Mouse (Mus musculus) left cerebral cortex, postnatal 14 days (tissue): ENCODE results near the gene Peak1. TPM values are rescaled to one million over a fixed set of nuclear protein-coding genes. Genes with fewer than 3 reads are reported as not detected.

Source experiments
- DNase-seq, 2 experiments: peaks; one replicate each; pipeline ENCODE4 v3.0.0; 2021 to 2022; ENCODE audit warnings: low spot score in 2 of 2, mixed read lengths in 1 of 2
- intact Hi-C: fragments of 180-260 bp; cut with DNase I; formaldehyde crosslinking; loops from one replicate; pipeline ENCODE4 v1.15.1; 2025
- total RNA-seq, 2 experiments: library from RNA; stranded (reverse); gene quantifications; 2 replicates each; pipeline ENCODE4 v1.2.3; 2021

Peak1 gene
- total RNA-seq, 2 experiments from 2014 or later: 24.0 to 24.8 TPM

DNA sequence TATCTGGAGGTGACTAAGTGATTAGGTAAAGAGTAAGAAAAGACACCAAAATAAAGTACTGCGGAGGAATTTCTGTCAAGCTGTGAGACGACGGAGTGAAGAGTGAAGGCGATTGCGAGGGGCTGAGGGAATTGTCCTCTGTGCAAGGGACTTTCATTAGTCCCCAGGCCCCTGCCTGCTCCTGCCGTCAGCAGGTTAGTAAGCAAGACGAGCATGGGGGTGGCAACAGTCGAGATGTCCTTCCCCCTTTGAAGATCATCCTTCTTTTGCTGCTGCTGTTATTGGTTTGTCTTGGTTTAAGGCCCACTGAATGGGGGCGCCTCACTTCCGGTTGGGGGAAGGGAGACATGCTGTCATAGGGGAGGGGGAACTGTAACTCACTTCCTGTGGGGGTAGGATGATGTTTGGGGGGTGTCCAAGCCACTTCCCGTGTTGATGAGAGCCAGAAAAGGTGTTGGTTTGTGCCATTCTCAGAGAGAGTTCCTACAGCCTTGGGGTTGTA is 922 bp upstream of the Peak1 start:
- intact Hi-C loops: loop anchor here (2.0 to 5.0 kb wide), 3 partner anchors 88 to 206 kb away; no protein-coding TSS in a partner anchor
- peak; percentile 80 to 92 for DNase-seq

GRCm38 (mm10) chr9:56417415-56417947 is 386 bp downstream of the Peak1 start:
- peak; percentile 75 to 79 for DNase-seq

GRCm38 (mm10) chr9:56415935-56416607 is 1.8 kb downstream of the Peak1 start:
- intact Hi-C loops: loop anchor here (2.0 to 5.0 kb wide), 3 partner anchors 137 to 204 kb away; no protein-coding TSS in a partner anchor
- DNase-seq: no peak

More at GRCm38 (mm10) chr9:56417415-56417947, 386 bp downstream of the Peak1 start:
- intact Hi-C loops: loop anchor here (2.0 to 5.0 kb wide), 3 partner anchors 135 to 205 kb away; no protein-coding TSS in a partner anchor

DNA sequence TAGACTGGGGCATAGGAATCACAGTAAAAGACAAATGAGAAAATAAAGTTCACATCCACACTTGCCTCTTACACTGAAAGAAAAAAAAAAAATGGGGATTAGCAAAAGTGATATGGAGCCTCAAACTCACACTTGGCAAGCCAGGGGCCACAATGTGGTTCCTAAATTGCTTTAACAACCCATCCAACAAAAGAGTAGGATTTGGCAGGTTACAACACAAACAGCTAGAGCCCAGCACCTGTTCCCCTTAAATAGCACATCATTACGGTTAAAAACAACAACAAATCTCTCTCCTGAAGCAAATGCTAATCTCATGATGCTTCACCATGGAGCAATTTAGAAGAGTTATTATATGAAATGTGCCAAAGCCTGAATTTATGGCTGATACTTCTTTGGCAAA is 2.5 kb downstream of the Peak1 start:
- intact Hi-C loops: loop anchor here (5.0 kb wide), 2 partner anchors 148 to 203 kb away; no protein-coding TSS in a partner anchor
- DNase-seq: no peak

- intact Hi-C loops: no loop called here
- DNase-seq: no peak
These were observed 3.5 kb downstream of the Peak1 start for GRCm38 (mm10) chr9:56414322-56414721.

GRCm38 (mm10) chr9:56412716-56413115 is 5.2 kb downstream of the Peak1 start:
- DNase-seq: no peak
- intact Hi-C loops: no loop called here

DNA sequence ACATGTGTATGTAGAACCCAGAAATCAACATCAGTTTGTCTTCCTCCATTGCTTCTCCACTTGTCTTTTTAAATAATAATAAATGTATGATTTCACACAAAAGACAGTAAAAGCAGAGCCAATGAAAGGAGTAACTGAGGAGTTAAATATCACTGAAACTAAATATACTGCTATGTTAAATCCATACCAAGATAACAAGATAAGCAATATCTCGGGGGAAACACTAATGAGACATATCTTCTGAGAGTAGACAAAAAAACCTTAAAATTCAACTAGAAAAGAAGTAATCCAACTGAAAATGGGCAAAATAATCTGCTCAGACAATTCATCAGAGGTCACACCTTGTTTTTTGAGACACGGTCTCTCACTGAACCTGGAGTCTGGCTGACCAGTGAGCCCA is 7.9 kb downstream of the Peak1 start:
- intact Hi-C loops: no loop called here
- no peak for DNase-seq

GRCm38 (mm10) chr9:56404619-56405018 is 13.2 kb downstream of the Peak1 start:
- no peak for DNase-seq
- intact Hi-C loops: no loop called here

DNA sequence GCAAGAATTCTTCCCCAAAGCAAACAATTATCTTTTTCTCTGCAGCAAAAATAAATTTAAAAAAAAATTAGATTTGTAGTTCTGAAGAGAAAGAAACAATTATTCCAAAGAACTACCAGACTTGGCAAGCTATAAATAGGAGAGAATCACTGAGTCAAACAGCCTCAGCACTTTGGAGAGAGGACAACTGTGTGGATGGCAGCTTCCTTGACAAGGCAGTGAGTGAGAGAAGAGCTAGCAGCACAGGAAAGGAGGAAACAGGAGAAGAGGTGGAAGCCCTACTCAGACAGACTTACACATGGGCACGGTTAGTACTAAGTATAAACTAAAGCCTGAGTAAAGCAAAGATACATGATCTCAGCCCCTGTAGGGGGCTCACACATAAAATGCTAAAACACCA is 21.6 kb downstream of the Peak1 start:
- no peak for DNase-seq
- intact Hi-C loops: no loop called here

DNA sequence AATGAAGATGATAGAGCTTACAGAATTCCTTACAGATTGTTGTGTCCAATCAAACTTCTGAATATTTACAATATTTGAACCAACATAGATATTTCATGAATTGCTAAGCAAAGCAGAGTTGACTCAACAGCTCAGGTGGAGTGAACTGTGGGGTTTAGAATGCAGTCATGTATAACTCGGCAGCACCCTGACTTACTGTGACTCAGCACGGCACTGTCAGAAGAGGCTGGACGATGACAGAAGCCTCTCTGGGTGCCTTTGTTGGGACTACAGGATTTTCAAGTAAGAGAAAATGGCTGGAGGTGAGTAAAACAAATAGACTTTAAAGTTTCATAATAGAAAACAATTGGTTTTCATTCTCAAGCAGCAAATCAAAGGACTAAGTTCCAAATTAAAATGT is 25.0 kb downstream of the Peak1 start:
- intact Hi-C loops: no loop called here
- no peak for DNase-seq

- no peak for DNase-seq
- intact Hi-C loops: no loop called here
These were observed 35.1 kb downstream of the Peak1 start for GRCm38 (mm10) chr9:56382786-56383185.

- intact Hi-C loops: no loop called here
- peak; percentile 17 to 26 for DNase-seq
These were observed 43.5 kb downstream of the Peak1 start for GRCm38 (mm10) chr9:56374401-56374800.

- intact Hi-C loops: no loop called here
- DNase-seq: no peak
These were observed 47.2 kb downstream of the Peak1 start for GRCm38 (mm10) chr9:56370710-56371109.

DNA sequence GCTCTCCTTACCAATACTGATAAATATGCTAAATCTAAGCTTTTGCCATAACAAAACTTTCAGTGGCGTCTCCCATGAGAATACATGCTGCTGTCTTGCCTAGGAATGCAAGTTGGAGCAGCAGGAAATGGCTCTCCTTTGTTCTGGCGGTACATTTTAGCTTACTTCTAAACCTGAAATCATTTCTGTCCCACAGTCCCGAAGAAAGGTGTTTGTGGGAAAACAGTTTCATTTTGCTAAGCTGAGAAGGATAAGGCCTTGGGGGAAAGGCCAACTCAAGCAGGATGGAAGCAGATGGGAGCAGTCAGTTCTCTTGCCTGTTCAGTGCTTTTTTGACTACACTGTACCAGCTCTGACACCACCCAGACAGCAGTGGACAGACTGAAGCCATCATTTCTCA is 49.1 kb downstream of the Peak1 start:
- DNase-seq: no peak

GRCm38 (mm10) chr9:56363306-56363705 is 54.6 kb downstream of the Peak1 start:
- intact Hi-C loops: no loop called here
- DNase-seq: no peak

More for the DNA sequence above, 49.1 kb downstream of the Peak1 start:
- intact Hi-C loops: no loop called here

- no peak for DNase-seq
- intact Hi-C loops: no loop called here
These were observed 58.6 kb downstream of the Peak1 start for GRCm38 (mm10) chr9:56359261-56359660.

GRCm38 (mm10) chr9:56355186-56355585 is 62.7 kb downstream of the Peak1 start:
- intact Hi-C loops: no loop called here
- no peak for DNase-seq

- DNase-seq: peak in 1 of 2 experiments; percentile 16
- intact Hi-C loops: no loop called here
These were observed 71.5 kb downstream of the Peak1 start for GRCm38 (mm10) chr9:56346321-56346720.

DNA sequence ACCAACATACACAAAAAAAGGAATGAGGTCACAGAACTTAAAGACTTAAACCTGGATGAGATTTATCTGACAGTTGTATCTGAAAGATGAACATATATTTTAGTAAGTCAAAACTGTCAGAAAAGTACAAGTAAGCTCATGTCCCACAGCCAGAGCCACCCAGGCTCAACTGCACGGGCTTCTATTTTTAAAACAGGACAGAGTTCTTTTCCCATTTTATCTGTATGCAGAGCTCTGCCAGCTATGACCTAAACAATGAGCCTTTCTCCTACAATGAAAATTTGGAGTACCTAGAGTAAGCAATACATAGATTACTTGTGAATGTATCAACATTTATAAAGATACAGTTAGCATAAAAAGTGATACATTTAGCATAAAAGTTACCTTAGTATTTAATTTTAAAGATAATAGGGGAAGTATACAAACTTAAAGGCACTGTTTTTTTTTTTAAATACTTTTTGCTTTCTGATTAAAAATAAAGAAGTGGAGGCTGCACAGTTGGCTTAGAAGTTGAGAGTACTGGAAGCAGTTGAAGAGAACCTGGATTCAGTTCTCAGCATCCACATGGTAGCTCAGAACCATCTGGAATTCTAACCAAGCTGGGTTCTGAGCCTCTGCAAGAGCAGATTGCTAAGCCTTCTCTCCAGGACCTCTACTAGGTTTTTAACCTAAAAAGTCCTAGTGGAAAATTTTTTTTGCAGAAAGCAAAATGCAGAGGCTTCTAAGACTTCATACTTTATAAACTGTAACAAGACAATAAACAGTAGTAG is 78.3 kb downstream of the Peak1 start:
- no peak for DNase-seq

GRCm38 (mm10) chr9:56334363-56334762 is 83.5 kb downstream of the Peak1 start:
- DNase-seq: no peak
- intact Hi-C loops: no loop called here

More for the DNA sequence above, 78.3 kb downstream of the Peak1 start:
- intact Hi-C loops: no loop called here
